Mouse (Mus musculus) CH12.LX (cell line): ENCODE data around the gene Rab8a. TPM values are rescaled to one million over a fixed set of nuclear protein-coding genes. Genes with fewer than 3 reads are reported as not detected.

Experiments used
- DNase-seq: peaks from one replicate; pipeline ENCODE4 v3.0.0-alpha.2; 2013; ENCODE audit errors: extremely low read depth
- H3K27ac ChIP-seq: 2 replicates; pipeline ENCODE4 v1.5.1; 2012; ENCODE audit warnings: low read depth, mild to moderate bottlenecking, control low read depth, moderate library complexity; ENCODE audit not compliant: insufficient read depth
- H3K27me3 ChIP-seq: replicated peaks from 2 replicates; pipeline ENCODE3; 2012; ENCODE audit warnings: inconsistent platforms
- H3K36me3 ChIP-seq, 2 experiments: replicated peaks in 1 of 2; 2 replicates each; pipeline versions ENCODE3 to v1.6.1; 2012; ENCODE audit warnings: inconsistent platforms in 1 of 2, low read length in 1 of 2, mild to moderate bottlenecking in 1 of 2, mixed read lengths in 1 of 2, moderate library complexity in 1 of 2; ENCODE audit not compliant: control insufficient read depth in 1 of 2, insufficient read depth in 1 of 2
- H3K4me1 ChIP-seq, 2 experiments: 2 replicates each; pipeline ENCODE4 v1.6.1; 2012; ENCODE audit warnings: inconsistent platforms in 1 of 2, moderate library complexity in 1 of 2; ENCODE audit not compliant: insufficient read depth in 2 of 2, control insufficient read depth in 1 of 2
- H3K4me2 ChIP-seq: 2 replicates; pipeline ENCODE4 v1.6.1; 2012; ENCODE audit warnings: low read depth, mild to moderate bottlenecking, control low read depth; ENCODE audit not compliant: poor library complexity, insufficient read depth, severe bottlenecking
- H3K4me3 ChIP-seq, 3 experiments: fragments of 150-350 bp in 1 of 3; sonication (generic) in 1 of 3; replicated peaks in 1 of 3; 2 replicates each; pipeline versions ENCODE3 to v1.5.1; 2011 to 2012; ENCODE audit warnings: low read depth in 2 of 3, low read length in 2 of 3, mild to moderate bottlenecking in 2 of 3, moderate library complexity in 2 of 3, control low read depth in 1 of 3, improper control_type of control experiment in 1 of 3, inconsistent platforms in 1 of 3, mixed read lengths in 1 of 3; ENCODE audit not compliant: poor library complexity in 1 of 3
- H3K79me2 ChIP-seq: replicated peaks from 2 replicates; pipeline ENCODE4 v1.6.1; 2012; ENCODE audit warnings: mild to moderate bottlenecking, moderate library complexity; ENCODE audit not compliant: control insufficient read depth, poor library complexity, insufficient read depth, severe bottlenecking; ENCODE audit errors: extremely low read depth
- H3K9ac ChIP-seq: 2 replicates; pipeline ENCODE4 v1.6.1; 2012; ENCODE audit warnings: low read depth, mild to moderate bottlenecking, control low read depth, moderate library complexity; ENCODE audit not compliant: insufficient read depth
- H3K9me3 ChIP-seq: replicated peaks from 2 replicates; pipeline ENCODE3; 2012; ENCODE audit warnings: low read length, inconsistent platforms, mixed read lengths
- CHD1 ChIP-seq: IDR thresholded peaks from 2 replicates; pipeline ENCODE4 v1.6.1; 2012; ENCODE audit warnings: low read depth, low read length, improper control_type of control experiment, inconsistent platforms
- CHD2 ChIP-seq: IDR thresholded peaks from 2 replicates; pipeline ENCODE4 v1.6.1; 2011; ENCODE audit warnings: low read length, improper control_type of control experiment
- E2F4 ChIP-seq: IDR thresholded peaks from 2 replicates; pipeline ENCODE4 v1.6.1; 2011; ENCODE audit warnings: low read depth, low read length, improper control_type of control experiment; ENCODE audit not compliant: insufficient replicate concordance
- EP300 ChIP-seq: IDR thresholded peaks from 2 replicates; pipeline ENCODE4 v1.6.1; 2011; ENCODE audit warnings: low read length, improper control_type of control experiment
- ETS1 ChIP-seq: conservative IDR thresholded peaks from 2 replicates; pipeline ENCODE4 v1.6.1; 2012; ENCODE audit warnings: low read depth, mild to moderate bottlenecking, inconsistent platforms, low read length, improper control_type of control experiment, moderate library complexity
- GABPA ChIP-seq: IDR thresholded peaks from 2 replicates; pipeline ENCODE4 v1.6.1; 2012; ENCODE audit warnings: low read depth, low read length, improper control_type of control experiment, inconsistent platforms; ENCODE audit not compliant: insufficient replicate concordance
- HCFC1 ChIP-seq: IDR thresholded peaks from 2 replicates; pipeline ENCODE4 v1.6.1; 2012; ENCODE audit warnings: low read depth, mild to moderate bottlenecking, inconsistent platforms, low read length, improper control_type of control experiment
- IRF4 ChIP-seq: IDR thresholded peaks from 2 replicates; pipeline ENCODE4 v1.6.1; 2014; ENCODE audit warnings: low read depth, mild to moderate bottlenecking, inconsistent platforms, low read length, improper control_type of control experiment
- JUN ChIP-seq: IDR thresholded peaks from 2 replicates; pipeline ENCODE4 v1.6.1; 2011; ENCODE audit warnings: low read depth, mild to moderate bottlenecking, low read length, improper control_type of control experiment, moderate library complexity; ENCODE audit not compliant: insufficient read depth
- JUND ChIP-seq: conservative IDR thresholded peaks from 2 replicates; pipeline ENCODE4 v1.6.1; 2011; ENCODE audit warnings: low read depth, low read length, improper control_type of control experiment
- KAT2A ChIP-seq: IDR thresholded peaks from 2 replicates; pipeline ENCODE4 v1.6.1; 2012; ENCODE audit warnings: low read length, improper control_type of control experiment, inconsistent platforms; ENCODE audit not compliant: insufficient replicate concordance
- MAFK ChIP-seq: IDR thresholded peaks from 2 replicates; pipeline ENCODE4 v1.6.1; 2011; ENCODE audit warnings: low read length, improper control_type of control experiment; ENCODE audit not compliant: insufficient replicate concordance
- MAX ChIP-seq: IDR thresholded peaks from 2 replicates; pipeline ENCODE4 v1.6.1; 2011; ENCODE audit warnings: low read length, improper control_type of control experiment
- MEF2A ChIP-seq: IDR thresholded peaks from 2 replicates; pipeline ENCODE4 v1.6.1; 2014; ENCODE audit warnings: low read depth, mild to moderate bottlenecking, inconsistent platforms, low read length, improper control_type of control experiment, borderline replicate concordance
- NELFE ChIP-seq: IDR thresholded peaks from 2 replicates; pipeline ENCODE4 v1.6.1; 2011; ENCODE audit warnings: low read depth, low read length, improper control_type of control experiment
- PAX5 ChIP-seq: IDR thresholded peaks from 2 replicates; pipeline ENCODE4 v1.6.1; 2012; ENCODE audit warnings: low read length, inconsistent platforms, mixed read lengths
- POLR2AphosphoS2 ChIP-seq: IDR thresholded peaks from 2 replicates; pipeline ENCODE4 v1.6.1; 2011; ENCODE audit warnings: low read depth, low read length, improper control_type of control experiment
- SMC3 ChIP-seq: IDR thresholded peaks from 2 replicates; pipeline ENCODE4 v1.6.1; 2011; ENCODE audit warnings: low read depth, low read length, improper control_type of control experiment
- TCF12 ChIP-seq: IDR thresholded peaks from 2 replicates; pipeline ENCODE4 v1.6.1; 2014; ENCODE audit warnings: low read depth, mild to moderate bottlenecking, inconsistent platforms, low read length, improper control_type of control experiment
- UBTF ChIP-seq: IDR thresholded peaks from 2 replicates; pipeline ENCODE4 v1.6.1; 2012; ENCODE audit warnings: low read depth, mild to moderate bottlenecking, inconsistent platforms, low read length, improper control_type of control experiment, moderate library complexity
- USF2 ChIP-seq: conservative IDR thresholded peaks from 2 replicates; pipeline ENCODE4 v1.6.1; 2011; ENCODE audit warnings: low read depth, low read length, improper control_type of control experiment
- ZC3H11A ChIP-seq: IDR thresholded peaks from 2 replicates; pipeline ENCODE4 v1.6.1; 2012; ENCODE audit warnings: low read depth, mild to moderate bottlenecking, inconsistent platforms, low read length, improper control_type of control experiment
- ZKSCAN1 ChIP-seq: IDR thresholded peaks from 2 replicates; pipeline ENCODE4 v1.6.1; 2012; ENCODE audit warnings: low read depth, inconsistent platforms, low read length, improper control_type of control experiment, borderline replicate concordance
- dilution Hi-C: fragments of 300-500 bp; cut with MboI; formaldehyde crosslinking; loops from 2 replicates; pipeline ENCODE4 v1.14.3; 2020; ENCODE audit warnings: low sequenced_read_pairs; ENCODE audit not compliant: extremely low pct_unique_long_range_greater_than_20kb, extremely low pct_ligation_motif_present
- in situ Hi-C: fragments of 300-500 bp; cut with MboI; formaldehyde crosslinking; loops from 3 replicates; pipeline ENCODE4 v1.14.3; 2019; ENCODE audit warnings: low sequenced_read_pairs, low pct_ligation_motif_present, low pct_unique_long_range_greater_than_20kb, mixed read lengths
- polyA plus RNA-seq: library from polyadenylated mRNA; unstranded; fragments of >175 nt; gene quantifications from 2 replicates; pipeline ENCODE4 v1.2.1, GENCODE M21; 2012; ENCODE audit warnings: low read depth; ENCODE audit not compliant: insufficient read length
- total RNA-seq, 2 experiments: library from RNA; depleted of rRNA; stranded (reverse); fragments of 300-350 nt in 1 of 2; fragments of >200 nt in 1 of 2; gene quantifications; 2 replicates each; pipeline ENCODE4 v1.2.3; 2012 to 2014

Gene Rab8a
- total and polyA plus RNA-seq, 3 experiments, result 102 to 190 (median 136) TPM

GRCm38 (mm10) chr8:72132891-72133290 lies 28.1 kb upstream of the Rab8a start:
- H3K36me3 ChIP-seq, result peaks cover 0 to 2% of the 10 kb centered on the region in 2 experiments
- peaks cover 13% of the 10 kb centered on the region for H3K79me2 ChIP-seq
- no peak overlapping the region for H3K9ac ChIP-seq
- H3K4me1 ChIP-seq, result peaks cover under 1 to 31% of the 10 kb centered on the region in 2 experiments; a peak in 3 of 4 replicates
- H3K27ac ChIP-seq, result no peak overlapping the region
- in situ Hi-C loops, result no loop called here
- H3K4me2 ChIP-seq, result no peak overlapping the region
- TF ChIP-seq CHD2, result no peak
- TF ChIP-seq TCF12, result no peak
- TF ChIP-seq MEF2A, result no peak
- TF ChIP-seq KAT2A, result no peak
- TF ChIP-seq JUN, result no peak
- TF ChIP-seq ETS1, result no peak
- no peak for TF ChIP-seq MAFK
- no peaks in the 10 kb centered on the region for H3K27me3 ChIP-seq
- no peak overlapping the region for H3K4me3 ChIP-seq
- no peak for DNase-seq
- H3K9me3 ChIP-seq, result peaks cover 3% of the 10 kb centered on the region
- dilution Hi-C loops, result no loop called here

- H3K27me3 ChIP-seq, result no peaks in the 10 kb centered on the region
- H3K9ac ChIP-seq, result no peak overlapping the region
- DNase-seq, result no peak
- H3K27ac ChIP-seq, result no peak overlapping the region
- in situ Hi-C loops, result no loop called here
- dilution Hi-C loops, result no loop called here
- peaks cover 2 to 8% of the 10 kb centered on the region in 2 experiments for H3K36me3 ChIP-seq
- TF ChIP-seq GABPA (no peak), HCFC1 (no peak), POLR2AphosphoS2 (no peak), CHD2 (no peak), MAFK (no peak)
- no peak overlapping the region for H3K4me2 ChIP-seq
- no peaks in the 10 kb centered on the region for H3K9me3 ChIP-seq
- H3K4me3 ChIP-seq, result no peak overlapping the region
- peaks cover 19% of the 10 kb centered on the region for H3K79me2 ChIP-seq
- H3K4me1 ChIP-seq, result peaks cover 5 to 38% of the 10 kb centered on the region in 2 experiments; a peak in 3 of 4 replicates
These were observed 27.5 kb upstream of the Rab8a start for GRCm38 (mm10) chr8:72133507-72133906.

DNA sequence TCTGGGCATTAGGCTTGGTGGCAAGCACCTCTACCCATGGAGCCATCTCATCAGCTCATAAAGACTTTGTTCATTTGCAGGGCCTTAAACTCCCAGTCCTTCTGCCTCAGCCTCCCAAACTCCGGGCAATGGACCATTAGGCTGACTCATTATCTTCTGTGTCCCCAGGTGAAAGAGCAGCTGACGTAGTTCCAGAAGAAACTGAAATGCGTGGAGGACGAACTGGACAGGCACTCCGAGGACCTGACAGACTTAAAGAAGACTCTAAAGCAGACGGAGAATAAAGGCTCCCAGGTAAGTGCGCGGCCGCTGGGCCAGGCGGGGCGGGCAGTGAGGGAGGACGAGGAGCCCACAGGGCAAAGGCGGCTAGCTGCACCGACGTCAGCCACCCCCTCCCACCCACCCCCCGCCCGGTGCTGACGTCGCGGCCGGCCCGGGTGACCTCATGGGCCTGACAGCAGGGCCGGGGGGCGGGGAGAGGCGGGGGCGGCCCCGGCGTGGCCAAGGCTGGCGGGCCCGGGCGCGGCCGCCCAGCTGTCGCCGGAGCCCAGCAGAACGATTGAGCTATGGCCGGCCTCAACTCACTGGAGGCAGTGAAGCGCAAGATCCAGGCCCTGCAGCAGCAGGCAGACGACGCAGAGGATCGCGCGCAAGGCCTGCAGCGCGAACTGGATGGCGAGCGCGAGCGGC lies 26.1 kb upstream of the Rab8a start, which contains the start of gene Tpm4:
Gene Tpm4 (plus strand): TSS at position 220 of the 690 bp plus-strand sequence.
- Histone ChIP-seq H3K9me3 (no peaks in the 10 kb centered on the region), H3K27me3 (no peaks in the 10 kb centered on the region), H3K4me2 (peak within 1 kb of the TSS; percentile 41), H3K9ac (peak within 1 kb of the TSS; percentile 78), H3K27ac (peak within 1 kb of the TSS; percentile 32; the same call in 1 of the 2 replicates), H3K4me1 (peaks cover 12 to 52% of the 10 kb centered on the region in 2 experiments), H3K4me3 (peak within 1 kb of the TSS; percentile 79 to 95 (median 88)), H3K36me3 (peaks cover 8 to 19% of the 10 kb centered on the region in 2 experiments), H3K79me2 (peaks cover 19% of the 10 kb centered on the region)
- in situ Hi-C loops, result no loop called here
- dilution Hi-C loops, result no loop called here
- peak; percentile 62 for DNase-seq
- no peak for TF ChIP-seq CHD1
- no peak for TF ChIP-seq PAX5
- no peak for TF ChIP-seq USF2
- no peak for TF ChIP-seq ZKSCAN1
- TF ChIP-seq ZC3H11A, result no peak
- peak; percentile 55; the same call in 1 of the 2 replicates for TF ChIP-seq TCF12
- TF ChIP-seq NELFE, result peak; percentile 61
- no peak for TF ChIP-seq KAT2A
- TF ChIP-seq IRF4, result no peak
- TF ChIP-seq MAX, result no peak
- TF ChIP-seq POLR2AphosphoS2, result no peak
- peak; percentile 73; the same call in 1 of the 2 replicates for TF ChIP-seq UBTF
- TF ChIP-seq EP300, result no peak
- no peak for TF ChIP-seq SMC3
- no peak for TF ChIP-seq E2F4
- no peak for TF ChIP-seq CHD2
- no peak for TF ChIP-seq JUND
- no peak for TF ChIP-seq MAFK
